In the genomic region with DNA sequence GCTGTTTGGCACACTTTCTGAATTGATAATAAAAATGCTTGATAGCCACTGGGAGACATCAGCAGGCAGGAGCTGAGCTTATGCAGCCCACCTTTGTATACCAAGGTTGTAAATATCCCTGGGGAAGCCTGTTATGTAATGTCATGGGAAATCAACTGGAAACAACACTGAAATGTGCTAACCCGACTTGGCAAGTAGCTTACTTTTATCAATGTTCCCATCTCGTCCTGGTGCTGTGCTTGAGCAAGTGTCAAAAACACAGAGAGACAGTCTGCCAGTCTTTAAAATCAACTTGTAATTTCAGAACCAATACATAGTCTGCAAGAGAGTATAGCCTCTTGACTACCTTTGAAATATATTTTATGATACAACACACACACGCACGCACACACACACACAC, we compare ENCODE assay signal across 14 mouse cellular contexts.
"Had no signal": no experiment of that assay in that cellular context is flagged by ENCODE, and none has a peak within 500 bp of the region (broad histone marks: within the 10 kb centered on the region; RNA-seq: fewer than 3 reads in every experiment).

No protein-coding gene starts in this region.

- H3K27me3 ChIP-seq: liver, embryonic 13.5 days; lung, embryonic 15.5 days; midbrain, embryonic 13.5 days; neural tube, embryonic 12.5 days; stomach, embryonic 15.5 days had no signal

- H3K36me3 ChIP-seq: limb, embryonic 10.5 days; liver, embryonic 13.5 days; lung, embryonic 15.5 days; midbrain, embryonic 13.5 days; neural tube, embryonic 12.5 days; stomach, embryonic 15.5 days had no signal

- H3K9me3 ChIP-seq: limb, embryonic 10.5 days; liver, embryonic 13.5 days; lung, embryonic 15.5 days; neural tube, embryonic 12.5 days; stomach, embryonic 15.5 days had no signal

- H3K4me3 ChIP-seq: left cerebral cortex, adult 2 months; limb, embryonic 10.5 days; liver, embryonic 13.5 days; lung, embryonic 15.5 days; midbrain, embryonic 13.5 days; neural tube, embryonic 12.5 days; stomach, embryonic 15.5 days had no signal

- H3K27ac ChIP-seq: left cerebral cortex, adult 2 months; limb, embryonic 10.5 days; liver, embryonic 13.5 days; lung, embryonic 15.5 days; midbrain, embryonic 13.5 days; neural tube, embryonic 12.5 days; stomach, embryonic 15.5 days had no signal

- H3K4me2 ChIP-seq: liver, embryonic 13.5 days; lung, embryonic 15.5 days; midbrain, embryonic 13.5 days; neural tube, embryonic 12.5 days; stomach, embryonic 15.5 days had no signal

- H3K9ac ChIP-seq: liver, embryonic 13.5 days; liver, postnatal 0 days; lung, embryonic 15.5 days; midbrain, embryonic 13.5 days; neural tube, embryonic 12.5 days; stomach, embryonic 15.5 days had no signal

- H3K4me1 ChIP-seq: limb, embryonic 10.5 days; liver, embryonic 13.5 days; lung, embryonic 15.5 days; midbrain, embryonic 13.5 days; neural tube, embryonic 12.5 days; stomach, embryonic 15.5 days had no signal

- ATAC-seq: inflammation-experienced regulatory T-cells, adult 6 months; intestine, postnatal 0 days; liver, postnatal 0 days; midbrain, embryonic 13.5 days had no signal

- DNase-seq: liver, embryonic 13.5 days; liver, postnatal 0 days; lung, postnatal 36 days; right cerebral cortex, postnatal 14 days; thymus, adult 2 months; thymus, postnatal 25 days had no signal
